Mouse (Mus musculus): Measurements from ENCODE around the gene F8a.
"Not testable (repeated sequence)": the region's sequence is repeated elsewhere in the genome, so short reads cannot be mapped to it uniquely, and the experiment has no call there.

Gene F8a

GRCm38 (mm10) chrX:73227914-73228605, at the start of gene F8a:
TSS of gene F8a (plus strand) at chrX:73228291.
- DNase-seq (ENCODE audit: low spot score in 2 of 2): peak; percentile 85 to 86

GRCm38 (mm10) chrX:73191934-73192333, 36.2 kb upstream of the F8a start, which contains the start of gene Xlr3b:
TSS of gene Xlr3b (plus strand) at chrX:73192207.
- peak in 1 of 2 experiments; percentile 15 for DNase-seq (ENCODE audit: low spot score in 2 of 2)

- peak; percentile 3 to 29 for DNase-seq (ENCODE audit: low spot score in 2 of 2)
These were observed 14.1 kb upstream of the F8a start, which contains the start of gene Xlr4b for GRCm38 (mm10) chrX:73213819-73214564. TSS of gene Xlr4b (plus strand) at chrX:73214333.

- DNase-seq (ENCODE audit: low spot score in 2 of 2): no peak
These were observed 2.7 kb upstream of the F8a start for GRCm38 (mm10) chrX:73225365-73225764.

- peak; percentile 41 to 62 for DNase-seq (ENCODE audit: low spot score in 2 of 2)
These were observed 619 bp downstream of the F8a start for GRCm38 (mm10) chrX:73228606-73229214.

- no peak for DNase-seq (ENCODE audit: low spot score in 2 of 2)
These were observed 1.2 kb downstream of the F8a start for GRCm38 (mm10) chrX:73229288-73229687.

GRCm38 (mm10) chrX:73242821-73243325, 14.8 kb downstream of the F8a start, which contains the start of gene Xlr4c:
TSS of gene Xlr4c (minus strand) at chrX:73243130.
- DNase-seq (ENCODE audit: low spot score in 2 of 2): peak; percentile 5 to 26

- not testable (repeated sequence) for DNase-seq (ENCODE audit: low spot score in 2 of 2)
These were observed 34.3 kb downstream of the F8a start for GRCm38 (mm10) chrX:73262428-73262827.

- not testable (repeated sequence) for DNase-seq (ENCODE audit: low spot score in 2 of 2)
These were observed 37.2 kb downstream of the F8a start, which contains the start of gene Xlr3c for GRCm38 (mm10) chrX:73265270-73265669. TSS of gene Xlr3c (minus strand) at chrX:73265390.

All from natural killer cell, adult 2 months (primary cell).